Mouse (Mus musculus) ES-CJ7 (cell line): Measurements from ENCODE around the gene Thtpa.

Experiments used
- DNase-seq: peaks from one replicate; pipeline ENCODE4 v3.0.0; 2011; ENCODE audit warnings: low read depth, low spot score

Thtpa gene

DNA sequence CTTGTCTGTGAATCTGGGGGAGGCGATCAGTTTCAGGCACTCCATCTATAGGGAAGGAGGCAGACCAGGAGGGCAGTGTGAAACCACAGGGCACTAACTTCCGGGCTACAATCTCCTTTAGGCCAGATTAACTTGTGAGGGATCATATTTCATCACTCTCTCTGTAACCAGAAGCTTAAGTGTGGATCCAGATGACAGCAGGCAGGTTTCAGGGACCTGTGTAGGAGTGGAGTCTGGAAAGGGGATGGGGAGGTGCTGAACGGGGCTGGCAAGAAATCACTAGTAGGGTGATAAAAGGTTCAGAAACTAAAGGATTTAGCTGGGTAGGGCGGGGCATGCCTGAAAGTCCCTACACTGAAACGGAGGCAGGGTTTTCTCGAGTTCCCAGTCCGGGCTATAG is 10.8 kb downstream of the Thtpa start:
- no peak for DNase-seq

GRCm38 (mm10) chr14:55105836-55106809 is 11.5 kb downstream of the Thtpa start, which contains the start of gene Ap1g2:
Gene Ap1g2 (minus strand): TSS chr14:55106593.
- DNase-seq: peak; percentile 90

- no peak for DNase-seq
These were observed 12.4 kb downstream of the Thtpa start for GRCm38 (mm10) chr14:55106990-55107389.

DNA sequence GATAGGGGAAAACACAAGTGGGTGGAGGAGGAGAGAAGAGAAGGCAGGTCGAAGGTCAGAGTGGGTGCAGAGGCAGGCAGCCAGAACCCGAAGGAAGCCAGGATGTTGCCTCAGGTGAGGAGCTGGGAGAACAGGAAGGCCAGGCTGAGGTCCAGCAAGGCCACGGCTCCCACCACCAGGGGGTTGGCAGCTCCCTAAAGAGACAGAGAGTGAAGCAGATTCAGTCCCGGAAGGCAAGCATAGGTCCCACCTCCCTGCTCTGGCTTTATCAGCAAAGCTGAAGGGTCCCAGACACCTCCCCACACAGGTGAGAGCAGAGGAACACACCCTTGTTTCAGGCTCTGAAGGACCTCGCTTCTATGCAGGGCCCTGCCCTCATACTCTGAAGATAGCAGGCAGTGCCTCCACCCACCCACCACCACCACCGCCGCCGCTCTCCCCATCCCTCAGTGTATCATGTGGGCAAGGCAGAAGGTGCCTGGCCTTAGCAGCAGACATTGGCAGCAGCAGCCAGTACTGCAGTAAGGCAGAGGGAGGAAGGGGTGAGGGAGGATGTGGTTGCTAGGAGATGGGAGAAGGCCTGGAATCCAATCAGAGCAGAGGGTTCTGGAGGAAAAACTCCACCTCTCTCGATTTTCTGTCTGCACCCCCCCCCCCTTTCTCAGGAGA is 13.8 kb downstream of the Thtpa start:
- no peak for DNase-seq

DNA sequence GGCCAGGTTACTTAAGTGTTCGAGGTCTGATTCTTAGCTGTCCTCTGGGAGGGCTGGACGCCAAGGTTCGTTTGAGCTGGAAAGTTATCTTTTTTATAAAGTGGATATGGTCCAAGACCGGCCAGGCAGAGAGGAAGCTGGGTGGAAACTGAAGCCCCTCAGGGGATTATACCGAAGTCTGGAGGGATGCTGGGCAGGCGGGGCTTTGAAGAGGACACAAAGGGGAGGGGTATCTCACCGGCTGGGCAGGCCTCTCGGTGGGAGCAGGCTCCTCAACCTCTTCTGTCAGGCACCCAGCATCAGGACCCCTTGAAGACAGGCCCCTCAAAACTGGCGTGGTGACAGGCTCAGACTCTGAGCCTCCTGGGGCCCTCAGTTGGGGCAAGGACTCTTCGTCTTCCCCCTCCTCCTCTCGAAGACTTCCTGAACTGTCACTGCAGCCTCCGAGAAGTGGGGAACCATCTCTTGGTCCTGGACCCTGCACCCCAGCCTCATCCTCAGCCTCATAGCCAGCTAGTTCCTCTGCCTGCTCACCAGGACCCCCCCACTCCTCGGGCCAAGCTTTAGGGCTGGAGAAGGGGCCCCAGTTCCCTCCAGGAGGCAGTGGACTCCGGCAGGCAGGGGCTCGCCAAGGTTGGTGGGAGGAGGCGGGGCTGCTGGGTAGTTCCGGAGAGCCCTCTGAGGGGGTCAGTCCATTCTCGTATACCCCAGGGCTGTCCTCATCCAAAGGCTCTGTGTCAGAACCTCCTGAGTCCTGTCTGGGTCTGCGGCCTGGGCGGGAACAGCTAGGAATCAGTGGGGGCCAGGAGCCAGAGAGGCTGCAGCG is 14.7 kb downstream of the Thtpa start:
- DNase-seq: no peak

DNA sequence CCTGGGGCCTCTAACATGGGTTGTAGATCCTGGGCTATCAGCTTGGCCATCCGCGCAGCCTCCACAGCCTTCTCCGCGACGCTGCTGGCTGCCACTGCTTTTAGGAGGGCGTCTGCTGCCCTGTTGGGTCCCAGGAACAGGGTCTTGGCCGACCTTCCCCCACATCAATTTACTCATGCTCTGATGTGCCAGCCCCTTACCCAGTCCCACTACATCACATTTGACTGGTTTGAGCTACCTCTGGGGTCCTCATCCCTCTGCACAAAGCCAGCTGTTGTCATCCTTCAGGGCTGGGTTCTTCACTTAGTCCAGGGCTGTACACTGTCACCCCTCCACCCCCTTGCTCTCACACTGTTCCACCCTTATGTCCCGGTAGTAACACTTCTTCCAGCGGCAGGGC is 15.5 kb downstream of the Thtpa start:
- DNase-seq: no peak

DNA sequence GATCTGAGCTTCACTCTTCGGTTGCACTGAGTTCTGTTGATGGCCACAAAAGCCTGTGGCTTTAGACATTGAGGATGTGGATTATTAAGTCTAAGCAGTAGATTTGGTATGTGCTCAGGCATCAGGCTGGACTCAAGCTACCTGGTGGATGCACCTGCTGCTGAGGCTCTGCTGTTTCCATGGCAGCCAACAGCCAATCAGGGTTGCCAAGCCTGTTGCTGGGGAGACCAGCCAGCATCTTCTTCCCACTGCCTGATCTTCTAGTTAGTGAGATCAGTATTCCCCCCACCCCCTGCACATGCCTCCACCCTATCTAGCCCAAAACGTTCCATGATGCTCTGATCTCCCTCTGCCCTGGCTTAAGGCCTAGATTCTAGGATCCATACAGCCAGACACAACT is 17.1 kb downstream of the Thtpa start:
- no peak for DNase-seq

DNA sequence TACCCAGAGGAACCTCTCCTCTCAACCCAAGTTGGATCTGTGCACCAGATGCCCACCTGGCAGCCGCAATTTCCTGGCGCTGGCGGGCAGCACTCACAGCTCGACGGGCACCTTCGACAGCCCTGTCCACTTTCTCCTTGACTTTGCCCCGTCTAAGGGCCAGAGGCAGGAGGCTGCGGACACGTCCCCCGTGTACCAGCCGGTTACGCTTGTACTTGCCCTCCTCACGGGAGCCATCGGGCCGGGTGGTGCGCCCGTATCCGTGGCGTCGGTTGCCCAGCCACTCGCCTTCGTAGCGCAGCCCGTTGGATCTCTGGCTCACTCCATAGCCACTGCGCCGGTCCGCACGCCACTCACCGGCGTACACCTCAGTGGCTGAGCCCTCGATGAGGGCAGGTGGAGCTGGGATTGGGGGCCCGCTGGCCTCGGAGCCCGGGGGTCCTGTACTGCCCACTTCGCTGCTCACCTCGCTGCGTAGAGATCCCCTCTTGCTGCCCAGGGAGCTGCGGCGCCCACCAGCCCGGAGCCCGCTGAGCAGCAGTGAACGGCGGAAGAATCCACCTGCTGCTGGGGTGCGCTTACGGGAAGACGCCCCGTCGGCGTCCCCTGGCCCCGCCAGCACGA is 18.9 kb downstream of the Thtpa start:
- DNase-seq: no peak

DNA sequence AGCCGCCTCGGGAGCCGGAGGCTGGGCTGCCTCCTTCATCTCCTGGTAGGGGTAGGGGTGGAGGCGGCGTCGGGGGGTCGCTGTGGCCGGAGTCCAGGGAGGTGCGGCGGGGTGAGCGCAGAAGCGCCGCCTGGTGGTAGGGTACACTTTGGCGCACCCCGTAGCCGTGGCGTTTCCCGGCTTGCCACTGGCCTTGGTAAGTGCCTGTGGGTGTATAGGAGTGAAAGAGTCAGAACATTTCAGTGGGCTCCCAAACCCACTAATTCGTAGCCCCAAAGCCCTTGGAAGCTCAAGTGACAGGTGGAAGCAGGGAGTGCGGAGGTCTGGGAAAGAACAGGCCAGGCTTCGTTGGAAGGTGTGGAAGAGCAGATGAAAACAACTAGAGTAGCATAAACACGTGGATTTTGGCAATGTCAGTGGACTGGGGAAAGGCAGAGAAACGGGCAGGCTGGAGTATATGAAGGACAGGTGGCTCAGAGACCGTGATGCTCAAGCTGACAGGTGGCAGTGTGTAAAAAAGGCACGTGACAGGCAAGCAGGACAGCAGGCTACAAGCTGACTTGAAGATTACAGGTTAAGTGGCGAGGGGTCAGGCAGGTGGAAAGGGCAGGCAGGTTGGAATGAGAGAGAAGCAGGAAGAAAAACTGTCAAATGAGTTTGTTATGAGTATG is 19.5 kb downstream of the Thtpa start:
- DNase-seq: peak; percentile 59

DNA sequence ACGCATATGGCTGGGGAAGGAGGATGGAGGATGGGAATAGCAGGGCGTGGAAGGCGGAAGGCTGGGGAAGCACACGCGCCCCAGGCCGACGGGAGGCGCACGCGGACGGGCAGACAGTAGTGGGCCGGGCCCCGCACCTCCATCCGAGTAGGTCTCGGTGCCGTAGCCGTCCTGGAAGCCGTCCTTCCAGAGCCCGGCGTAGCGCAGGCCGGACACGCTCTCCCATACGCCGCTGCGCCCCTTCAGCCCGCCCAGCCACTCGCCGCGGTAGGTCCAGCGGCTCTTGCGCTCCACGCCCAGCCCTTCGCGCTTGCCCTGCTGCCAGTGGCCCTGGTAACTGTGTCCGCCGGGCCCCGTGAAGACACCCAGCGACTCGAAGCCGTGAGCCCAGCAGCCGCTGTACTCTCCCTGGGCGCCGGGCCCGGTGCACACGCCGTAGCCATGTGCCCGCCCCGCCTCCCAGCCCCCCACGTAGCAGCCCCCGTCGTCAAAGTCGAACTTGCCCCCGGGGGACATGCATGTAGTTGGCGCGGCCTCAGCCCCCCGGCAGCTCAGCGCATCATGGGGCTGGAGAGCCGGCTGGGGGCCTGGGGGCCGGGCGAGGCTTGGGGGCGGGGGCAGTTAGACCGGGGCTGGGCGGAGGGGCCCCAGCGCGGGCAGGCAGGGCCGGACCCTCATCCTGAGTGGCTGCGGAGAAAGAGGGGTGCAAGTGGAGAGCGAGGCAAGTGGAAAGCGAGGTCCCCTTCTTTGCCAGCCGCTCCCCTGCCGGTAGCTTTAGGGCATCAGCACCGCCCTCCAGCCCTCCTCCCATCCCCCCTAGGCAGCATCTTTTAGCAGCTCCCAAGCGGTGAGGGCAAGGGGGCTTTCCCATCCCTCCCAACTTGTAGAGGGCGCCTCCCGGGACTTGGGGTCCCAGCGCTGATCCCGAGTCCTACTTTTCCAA is 20.4 kb downstream of the Thtpa start:
- DNase-seq: peak; percentile 55

DNA sequence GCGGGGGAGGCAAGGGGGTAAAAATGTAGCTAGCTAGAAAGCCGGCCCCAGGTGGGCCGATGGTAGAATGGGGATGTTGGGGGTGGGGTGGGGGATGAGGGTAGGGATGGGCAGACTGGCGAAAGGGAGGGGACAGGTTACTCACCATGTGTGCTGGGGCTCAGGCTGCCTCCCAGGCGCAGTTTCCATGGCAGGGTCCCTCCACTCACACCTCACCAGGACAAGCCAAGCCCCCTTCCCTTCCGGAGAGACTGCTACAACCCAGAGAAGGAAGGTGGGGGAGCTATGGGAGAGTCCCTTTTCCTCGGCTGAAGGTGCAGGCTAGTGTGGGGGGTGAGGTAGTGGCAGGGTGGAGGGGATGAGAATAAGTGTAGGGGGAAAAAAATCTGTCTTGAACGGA is 21.3 kb downstream of the Thtpa start:
- DNase-seq: peak; percentile 42

- peak; percentile 41 for DNase-seq
These were observed 22.0 kb downstream of the Thtpa start, which contains the start of gene Jph4 for GRCm38 (mm10) chr14:55116425-55117200. Gene Jph4 (minus strand): TSS chr14:55116935.

GRCm38 (mm10) chr14:55118852-55119251 is 24.3 kb downstream of the Thtpa start:
- no peak for DNase-seq

DNA sequence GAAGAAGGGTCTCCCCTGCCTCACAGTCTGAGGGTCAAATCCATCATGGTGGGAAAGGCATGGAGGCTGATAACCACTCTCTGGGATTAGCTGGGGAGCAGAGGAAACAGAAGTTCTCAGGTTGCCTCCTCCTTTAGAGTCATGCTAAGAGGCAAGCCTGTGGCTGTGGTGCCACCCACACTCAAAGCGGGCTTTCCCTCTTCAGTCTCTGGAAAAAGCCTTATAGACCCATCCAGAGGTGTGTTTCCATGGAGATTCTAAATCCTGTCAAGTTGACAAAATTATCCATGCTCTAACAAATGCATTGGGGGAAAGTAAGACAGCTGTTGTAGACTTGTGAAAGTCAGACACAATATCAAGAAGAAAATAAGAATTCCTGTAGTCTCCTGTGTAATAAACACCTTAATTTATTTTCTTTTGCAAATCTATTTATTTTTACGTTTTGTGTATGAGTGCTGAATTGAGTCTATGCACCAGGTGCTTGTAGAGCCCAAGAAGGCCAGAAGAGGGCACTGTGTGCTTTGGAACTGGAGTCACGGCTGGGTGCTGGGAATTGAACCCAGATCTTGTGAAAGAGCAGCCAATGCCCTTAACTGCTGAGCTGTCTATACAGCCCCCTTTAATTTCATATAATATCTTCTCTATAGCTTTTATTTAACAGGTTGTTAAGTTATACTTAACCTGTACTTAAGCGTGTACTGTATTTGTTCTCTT is 25.0 kb downstream of the Thtpa start:
- peak; percentile 54 for DNase-seq

DNA sequence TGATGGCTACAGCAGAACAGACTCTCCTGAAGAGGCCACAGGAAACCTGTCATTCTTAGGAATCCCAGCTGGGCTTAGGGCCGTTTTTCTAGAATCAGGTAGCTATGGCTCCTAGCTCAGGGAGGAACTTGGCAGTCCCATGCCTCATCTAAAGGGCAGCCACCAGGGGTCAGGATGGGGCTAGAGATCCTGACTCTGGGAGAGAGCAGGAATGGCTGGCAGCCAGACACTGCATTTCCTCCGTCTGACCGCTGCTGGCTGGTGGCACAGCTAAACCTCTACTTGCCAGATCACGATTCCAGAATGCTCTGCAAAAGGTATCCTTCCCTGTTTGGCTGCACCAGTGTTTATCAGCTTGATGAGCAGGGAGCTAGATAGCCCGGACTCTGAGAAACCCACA is 27.4 kb downstream of the Thtpa start:
- peak; percentile 93 for DNase-seq

DNA sequence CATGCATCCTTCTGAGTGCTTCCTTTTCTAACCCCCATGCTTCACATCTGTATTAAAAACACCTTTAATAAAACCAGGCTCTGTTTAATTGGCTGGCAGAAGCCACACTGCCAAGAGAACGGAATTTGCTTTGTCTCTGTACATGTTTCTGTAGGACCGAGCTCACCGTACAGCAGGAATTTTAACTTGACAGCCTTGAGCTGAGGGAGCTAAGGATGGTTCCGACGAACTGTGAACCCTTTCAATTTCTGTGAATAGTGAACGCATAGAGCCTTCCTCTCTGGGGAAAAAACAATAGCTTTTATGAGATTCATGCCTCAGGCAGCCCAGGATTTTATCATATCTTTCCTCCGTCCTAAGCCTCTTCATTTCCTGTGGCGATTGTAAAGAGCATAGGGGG is 27.8 kb downstream of the Thtpa start:
- no peak for DNase-seq

- DNase-seq: no peak
These were observed 31.1 kb downstream of the Thtpa start for GRCm38 (mm10) chr14:55125711-55126110.

- no peak for DNase-seq
These were observed 31.9 kb downstream of the Thtpa start for GRCm38 (mm10) chr14:55126521-55126920.
